Mouse (Mus musculus) embryonic facial prominence, embryonic 13.5 days (tissue): ENCODE results near the gene Pitx3. TPM values are rescaled to one million over a fixed set of nuclear protein-coding genes. Genes with fewer than 3 reads are reported as not detected.
"Not testable (repeated sequence)": the region's sequence is repeated elsewhere in the genome, so short reads cannot be mapped to it uniquely, and the experiment has no call there.

Experiments
- ATAC-seq: fragments of 200-750 bp; cut with Nextera tagmentation; 2 replicates; pipeline ENCODE4 v1.8.0; 2017; ENCODE audit warnings: low read depth; ENCODE audit not compliant: insufficient number of reproducible peaks, insufficient read depth, low FRiP score, low TSS enrichment
- H3K27ac ChIP-seq: fragments of 300-500 bp; sonication (generic); 2 replicates; pipeline ENCODE4 v1.5.1; 2015; ENCODE audit warnings: moderate library complexity, mild to moderate bottlenecking, inconsistent platforms
- H3K27me3 ChIP-seq: fragments of 300-500 bp; sonication (generic); 2 replicates; pipeline ENCODE4 v1.6.1; 2015; ENCODE audit warnings: mild to moderate bottlenecking, inconsistent platforms
- H3K36me3 ChIP-seq: fragments of 300-500 bp; sonication (generic); 2 replicates; pipeline ENCODE4 v1.6.1; 2015; ENCODE audit warnings: mild to moderate bottlenecking, inconsistent platforms
- H3K4me1 ChIP-seq: fragments of 300-500 bp; sonication (generic); 2 replicates; pipeline ENCODE4 v1.6.1; 2015; ENCODE audit warnings: inconsistent platforms
- H3K4me2 ChIP-seq: fragments of 300-500 bp; sonication (generic); 2 replicates; pipeline ENCODE4 v1.6.1; 2015; ENCODE audit warnings: moderate library complexity, mild to moderate bottlenecking, inconsistent platforms
- H3K4me3 ChIP-seq: fragments of 300-500 bp; sonication (generic); 2 replicates; pipeline ENCODE4 v1.5.1; 2015; ENCODE audit warnings: mild to moderate bottlenecking, inconsistent platforms
- H3K9ac ChIP-seq: fragments of 300-500 bp; sonication (generic); 2 replicates; pipeline ENCODE4 v1.6.1; 2015; ENCODE audit warnings: mild to moderate bottlenecking, inconsistent platforms
- H3K9me3 ChIP-seq: fragments of 300-500 bp; sonication (generic); 2 replicates; pipeline ENCODE4 v1.6.1; 2016; ENCODE audit warnings: inconsistent platforms
- WGBS: fragments of 180-500 bp; shearing (Covaris S2); methylation state at CpG from one replicate; pipeline ENCODE4 v1.1.7; 2015; ENCODE audit warnings: mixed read lengths; 5-methylcytosine and 5-hydroxymethylcytosine counted together
- polyA plus RNA-seq: library from polyadenylated mRNA; unstranded; fragments of >200 nt; fragmentation: Nextera tagmentation; extraction: Ambion mirVana; gene quantifications from 2 replicates; pipeline ENCODE4 v1.2.1, GENCODE M21; 2015

Gene Pitx3
- 2.4 and 2.5 TPM in 2 replicates for polyA plus RNA-seq

GRCm38 (mm10) chr19:46147511-46148371 is at the start of gene Pitx3:
TSS of gene Pitx3 (minus strand) at chr19:46148326.
- H3K36me3 ChIP-seq = no peaks in the 10 kb centered on the region
- H3K4me3 ChIP-seq = peak within 1 kb of the TSS; percentile 51
- no peak within 1 kb of the TSS for H3K27ac ChIP-seq
- H3K4me1 ChIP-seq = peaks cover 20% of the 10 kb centered on the region
- WGBS = under 1% methylated on average over 47 of the region's 47 CpGs
- peak within 1 kb of the TSS; percentile 96 for H3K4me2 ChIP-seq
- H3K9ac ChIP-seq = peak within 1 kb of the TSS; percentile 62
- ATAC-seq = no peak; the same call in 1 of the 2 replicates
- H3K9me3 ChIP-seq = no peaks in the 10 kb centered on the region
- peaks cover 84% of the 10 kb centered on the region for H3K27me3 ChIP-seq

- Histone ChIP-seq H3K4me3 (no peak overlapping the region), H3K9ac (no peak overlapping the region), H3K36me3 (peaks cover 7% of the 10 kb centered on the region), H3K9me3 (no peaks in the 10 kb centered on the region), H3K27me3 (no peaks in the 10 kb centered on the region), H3K4me1 (no peaks in the 10 kb centered on the region), H3K27ac (no peak overlapping the region), H3K4me2 (no peak overlapping the region)
- WGBS = 71% methylated on average over 2 of the region's 2 CpGs
- no peak for ATAC-seq
Measured at GRCm38 (mm10) chr19:46187203-46187602, 39.1 kb upstream of the Pitx3 start.

- 43% methylated on average over 3 of the region's 3 CpGs for WGBS
- H3K4me1 ChIP-seq = no peaks in the 10 kb centered on the region
- no peak overlapping the region for H3K9ac ChIP-seq
- peaks cover 7% of the 10 kb centered on the region for H3K36me3 ChIP-seq
- H3K27ac ChIP-seq = no peak overlapping the region
- no peak overlapping the region for H3K4me3 ChIP-seq
- no peaks in the 10 kb centered on the region for H3K9me3 ChIP-seq
- no peak for ATAC-seq
- H3K27me3 ChIP-seq = no peaks in the 10 kb centered on the region
- H3K4me2 ChIP-seq = no peak overlapping the region
Measured at GRCm38 (mm10) chr19:46186611-46187010, 38.5 kb upstream of the Pitx3 start.

- Histone ChIP-seq H3K27ac (no peak overlapping the region), H3K4me2 (no peak overlapping the region), H3K4me3 (no peak overlapping the region), H3K36me3 (peaks cover 7% of the 10 kb centered on the region), H3K4me1 (no peaks in the 10 kb centered on the region), H3K27me3 (no peaks in the 10 kb centered on the region), H3K9me3 (no peaks in the 10 kb centered on the region), H3K9ac (no peak overlapping the region)
- no peak for ATAC-seq
- WGBS = 94% methylated on average over 3 of the region's 3 CpGs
Measured at GRCm38 (mm10) chr19:46182241-46182640, 34.1 kb upstream of the Pitx3 start.

- no peak overlapping the region for H3K9ac ChIP-seq
- no peaks in the 10 kb centered on the region for H3K9me3 ChIP-seq
- no peak overlapping the region for H3K4me2 ChIP-seq
- no peaks in the 10 kb centered on the region for H3K27me3 ChIP-seq
- H3K4me3 ChIP-seq = no peak overlapping the region
- H3K4me1 ChIP-seq = peaks cover 4% of the 10 kb centered on the region; the same call in 1 of the 2 replicates
- ATAC-seq = no peak
- WGBS = 89% methylated on average over 2 of the region's 2 CpGs
- H3K27ac ChIP-seq = no peak overlapping the region
- peaks cover 7% of the 10 kb centered on the region for H3K36me3 ChIP-seq
Measured at GRCm38 (mm10) chr19:46180274-46180673, 32.1 kb upstream of the Pitx3 start.

- Histone ChIP-seq H3K4me1 (peaks cover 4% of the 10 kb centered on the region; the same call in 1 of the 2 replicates), H3K9me3 (no peaks in the 10 kb centered on the region), H3K4me3 (no peak overlapping the region), H3K4me2 (no peak overlapping the region), H3K9ac (no peak overlapping the region), H3K27ac (no peak overlapping the region), H3K36me3 (peaks cover 6% of the 10 kb centered on the region), H3K27me3 (no peaks in the 10 kb centered on the region)
- ATAC-seq = no peak
- 46% methylated on average over 5 of the region's 5 CpGs for WGBS
Measured at GRCm38 (mm10) chr19:46177046-46177445, 28.9 kb upstream of the Pitx3 start.

GRCm38 (mm10) chr19:46175173-46175572 is 27.0 kb upstream of the Pitx3 start:
- Histone ChIP-seq H3K9me3 (no peaks in the 10 kb centered on the region), H3K27ac (no peak overlapping the region), H3K9ac (no peak overlapping the region), H3K4me3 (no peak overlapping the region), H3K36me3 (peaks cover 20% of the 10 kb centered on the region), H3K27me3 (no peaks in the 10 kb centered on the region), H3K4me1 (peaks cover 4% of the 10 kb centered on the region; the same call in 1 of the 2 replicates), H3K4me2 (no peak overlapping the region)
- ATAC-seq = no peak

GRCm38 (mm10) chr19:46172541-46172940 is 24.4 kb upstream of the Pitx3 start:
- 73% methylated on average over 5 of the region's 5 CpGs for WGBS
- no peak overlapping the region for H3K4me3 ChIP-seq
- no peaks in the 10 kb centered on the region for H3K27me3 ChIP-seq
- H3K27ac ChIP-seq = no peak overlapping the region
- H3K4me1 ChIP-seq = peaks cover 4% of the 10 kb centered on the region; the same call in 1 of the 2 replicates
- no peaks in the 10 kb centered on the region for H3K9me3 ChIP-seq
- no peak overlapping the region for H3K9ac ChIP-seq
- no peak for ATAC-seq
- no peak overlapping the region for H3K4me2 ChIP-seq
- peaks cover 20% of the 10 kb centered on the region for H3K36me3 ChIP-seq

GRCm38 (mm10) chr19:46169913-46170312 is 21.8 kb upstream of the Pitx3 start:
- H3K36me3 ChIP-seq = peaks cover 35% of the 10 kb centered on the region
- H3K9ac ChIP-seq = no peak overlapping the region
- no peak overlapping the region for H3K4me2 ChIP-seq
- ATAC-seq = no peak
- H3K4me3 ChIP-seq = no peak overlapping the region
- H3K9me3 ChIP-seq = no peaks in the 10 kb centered on the region
- WGBS = 60% methylated on average over 1 of the region's 1 CpGs
- H3K27ac ChIP-seq = no peak overlapping the region
- no peaks in the 10 kb centered on the region for H3K27me3 ChIP-seq
- H3K4me1 ChIP-seq = no peaks in the 10 kb centered on the region

GRCm38 (mm10) chr19:46169396-46169795 is 21.3 kb upstream of the Pitx3 start:
- Histone ChIP-seq H3K9ac (no peak overlapping the region), H3K9me3 (no peaks in the 10 kb centered on the region), H3K27me3 (no peaks in the 10 kb centered on the region), H3K4me2 (no peak overlapping the region), H3K27ac (no peak overlapping the region), H3K4me3 (no peak overlapping the region), H3K4me1 (no peaks in the 10 kb centered on the region), H3K36me3 (peaks cover 40% of the 10 kb centered on the region)
- ATAC-seq = no peak
- 86% methylated on average over 3 of the region's 3 CpGs for WGBS

GRCm38 (mm10) chr19:46167169-46167568 is 19.0 kb upstream of the Pitx3 start:
- not testable (repeated sequence) for H3K27ac ChIP-seq, H3K9me3 ChIP-seq, H3K9ac ChIP-seq, H3K27me3 ChIP-seq, H3K4me1 ChIP-seq, H3K4me2 ChIP-seq, H3K4me3 ChIP-seq, ATAC-seq
- H3K36me3 ChIP-seq = peaks cover 46% of the 10 kb centered on the region
- WGBS = 68% methylated on average over 2 of the region's 2 CpGs

- no peak overlapping the region for H3K27ac ChIP-seq
- 92% methylated on average over 3 of the region's 3 CpGs for WGBS
- no peaks in the 10 kb centered on the region for H3K9me3 ChIP-seq
- no peaks in the 10 kb centered on the region for H3K27me3 ChIP-seq
- no peak for ATAC-seq
- H3K4me2 ChIP-seq = no peak overlapping the region
- H3K9ac ChIP-seq = no peak overlapping the region
- no peak overlapping the region for H3K4me3 ChIP-seq
- H3K4me1 ChIP-seq = no peaks in the 10 kb centered on the region
- peaks cover 35% of the 10 kb centered on the region for H3K36me3 ChIP-seq
Measured at GRCm38 (mm10) chr19:46165950-46166349, 17.8 kb upstream of the Pitx3 start.
